Mouse (Mus musculus) adrenal gland, adult 2 months (tissue): Measurements from ENCODE around the gene Cbr3. TPM values are rescaled to one million over a fixed set of nuclear protein-coding genes. Genes with fewer than 3 reads are reported as not detected.

Source experiments
- DNase-seq: peaks from one replicate; pipeline ENCODE4 v3.0.0; 2021
- polyA plus RNA-seq: library from polyadenylated mRNA; depleted of rRNA; stranded (reverse); fragments of >200 nt; gene quantifications from 2 replicates; pipeline ENCODE4 v1.2.3, GENCODE M21; 2012; rRNA removed
- total RNA-seq, 2 experiments: library from RNA; stranded (reverse); gene quantifications; 2 replicates each; pipeline ENCODE4 v1.2.3; 2021

Gene Cbr3
- total and polyA plus RNA-seq, 3 experiments = 6.2 to 16.4 (median 13.0) TPM

- DNase-seq = peak; percentile 99
These were observed 28.6 kb downstream of the Cbr3 start, which contains the start of gene Dop1b for GRCm38 (mm10) chr16:93711411-93712188. Gene Dop1b, plus strand, starts transcription at chr16:93711904.

GRCm38 (mm10) chr16:93712189-93712885 is 29.3 kb downstream of the Cbr3 start:
- no peak for DNase-seq

- no peak for DNase-seq
These were observed 30.0 kb downstream of the Cbr3 start for GRCm38 (mm10) chr16:93712966-93713365.

- no peak for DNase-seq
These were observed 31.4 kb downstream of the Cbr3 start for GRCm38 (mm10) chr16:93714426-93714825.

GRCm38 (mm10) chr16:93715826-93716225 is 32.8 kb downstream of the Cbr3 start:
- DNase-seq = no peak

GRCm38 (mm10) chr16:93717299-93717703 is 34.3 kb downstream of the Cbr3 start:
- DNase-seq = peak; percentile 75

- DNase-seq = peak; percentile 19
These were observed 38.8 kb downstream of the Cbr3 start for GRCm38 (mm10) chr16:93721771-93722170.

GRCm38 (mm10) chr16:93722476-93722875 is 39.5 kb downstream of the Cbr3 start:
- no peak for DNase-seq

GRCm38 (mm10) chr16:93725417-93726144 is 42.6 kb downstream of the Cbr3 start:
- no peak for DNase-seq

- no peak for DNase-seq
These were observed 43.2 kb downstream of the Cbr3 start for GRCm38 (mm10) chr16:93726186-93726585.

- DNase-seq = no peak
These were observed 45.7 kb downstream of the Cbr3 start for GRCm38 (mm10) chr16:93728676-93729075.

GRCm38 (mm10) chr16:93729801-93730721 is 47.0 kb downstream of the Cbr3 start:
- DNase-seq = peak; percentile 6

- no peak for DNase-seq
These were observed 48.3 kb downstream of the Cbr3 start for GRCm38 (mm10) chr16:93731310-93731709.

- DNase-seq = peak; percentile 7
These were observed 50.0 kb downstream of the Cbr3 start for GRCm38 (mm10) chr16:93732875-93733569.

- DNase-seq = no peak
These were observed 56.2 kb downstream of the Cbr3 start for GRCm38 (mm10) chr16:93739251-93739650.

Other genes starting within 250 kb of the Cbr3 start
- gene Setd4, start 79.2 kb upstream of the Cbr3 start, total RNA-seq = 1 to 10 TPM; 3.0 to 4.6 TPM
- 8.0 and 10.5 TPM in 2 replicates for gene Setd4, start 79.2 kb upstream of the Cbr3 start, polyA plus RNA-seq
- gene Cbr1, start 77.4 kb upstream of the Cbr3 start, total RNA-seq = 10 to 100 TPM; 82.4 to 93.0 TPM
- 114 and 137 TPM in 2 replicates for gene Cbr1, start 77.4 kb upstream of the Cbr3 start, polyA plus RNA-seq
- 10 to 100 TPM in 1 of 2 experiments, 1 to 10 TPM in 1; 5.4 to 11.7 TPM for gene Gm5678, start 55.1 kb upstream of the Cbr3 start, total RNA-seq
- gene Gm5678, start 55.1 kb upstream of the Cbr3 start, polyA plus RNA-seq = not detected in 2 replicates
- gene Dop1b, start 28.7 kb downstream of the Cbr3 start, total RNA-seq = 10 to 100 TPM; 17.4 to 17.5 TPM
- 25.3 and 25.4 TPM in 2 replicates for gene Dop1b, start 28.7 kb downstream of the Cbr3 start, polyA plus RNA-seq
- 10 to 100 TPM; 28.0 to 30.9 TPM for gene Morc3, start 148.9 kb downstream of the Cbr3 start, total RNA-seq
- gene Morc3, start 148.9 kb downstream of the Cbr3 start, polyA plus RNA-seq = 1.4 and 1.5 TPM in 2 replicates
- 1 to 10 TPM; 2.0 to 2.1 TPM for gene Chaf1b, start 200.7 kb downstream of the Cbr3 start, total RNA-seq
- gene Chaf1b, start 200.7 kb downstream of the Cbr3 start, polyA plus RNA-seq = 0.90 and 1.5 TPM in 2 replicates